Mouse (Mus musculus) liver, embryonic 14.5 days (tissue): ENCODE measurements at regions not wholly inside any gene's neighbourhood (a gene's known extent, or its start where the extent isn't known, plus 50 kb on each side); places are given as distances from the start of the nearest gene placed in this dataset.

Source experiments
- ATAC-seq: fragments of 200-750 bp; cut with Nextera tagmentation; 2 replicates; pipeline ENCODE4 v1.8.0; 2017; ENCODE audit warnings: moderate number of reproducible peaks, mild to moderate bottlenecking, moderate library complexity; ENCODE audit not compliant: insufficient read depth
- DNase-seq, 3 experiments: peaks; one replicate each; pipeline ENCODE4 v3.0.0-alpha.2; 2012 to 2013; ENCODE audit warnings: low read depth in 3 of 3, low spot score in 3 of 3
- H3K27ac ChIP-seq: fragments of 300-500 bp; sonication (generic); 2 replicates; pipeline ENCODE4 v1.5.1; 2014; ENCODE audit warnings: moderate library complexity, mild to moderate bottlenecking, control low read depth, inconsistent platforms
- H3K27me3 ChIP-seq: fragments of 300-500 bp; sonication (generic); 2 replicates; pipeline ENCODE4 v1.6.1; 2014; ENCODE audit warnings: mild to moderate bottlenecking, low read length, moderate library complexity; ENCODE audit not compliant: control insufficient read depth, insufficient read depth
- H3K36me3 ChIP-seq: fragments of 300-500 bp; sonication (generic); replicated peaks from 2 replicates; pipeline ENCODE4 v1.6.1; 2014; ENCODE audit warnings: low read depth; ENCODE audit not compliant: control insufficient read depth, insufficient read depth
- H3K4me1 ChIP-seq, 2 experiments: fragments of 200-500 bp in 1 of 2; fragments of 300-500 bp in 1 of 2; sonication (generic) in 1 of 2; replicated peaks; 2 replicates each; pipeline ENCODE4 v1.6.1; 2012 to 2014; ENCODE audit warnings: antibody characterized with exemption in 1 of 2, inconsistent platforms in 1 of 2, low read length in 1 of 2; ENCODE audit not compliant: control insufficient read depth in 2 of 2, insufficient read depth in 2 of 2
- H3K4me2 ChIP-seq: fragments of 300-500 bp; sonication (generic); 2 replicates; pipeline ENCODE4 v1.6.1; 2014; ENCODE audit warnings: low read depth, mild to moderate bottlenecking, control low read depth, moderate library complexity
- H3K4me3 ChIP-seq, 2 experiments: fragments of 200-500 bp in 1 of 2; fragments of 300-500 bp in 1 of 2; sonication (generic) in 1 of 2; 2 replicates each; pipeline ENCODE4 v1.5.1; 2012 to 2014; ENCODE audit warnings: low read depth in 2 of 2, low read length in 2 of 2, mild to moderate bottlenecking in 2 of 2, control low read depth in 1 of 2, inconsistent platforms in 1 of 2, moderate library complexity in 1 of 2; ENCODE audit not compliant: insufficient read depth in 1 of 2
- H3K9ac ChIP-seq: fragments of 300-500 bp; sonication (generic); replicated peaks from 2 replicates; pipeline ENCODE4 v1.6.1; 2014; ENCODE audit warnings: mild to moderate bottlenecking, control low read depth, moderate library complexity
- H3K9me3 ChIP-seq: fragments of 300-500 bp; sonication (generic); 2 replicates; pipeline ENCODE4 v1.6.1; 2016; ENCODE audit warnings: low read length, mixed read lengths; ENCODE audit not compliant: control insufficient read depth
- CTCF ChIP-seq: IDR thresholded peaks from 2 replicates; pipeline ENCODE4 v1.5.1; 2016; ENCODE audit warnings: antibody characterized with exemption, low read depth, control low read depth
- EP300 ChIP-seq: IDR thresholded peaks from 2 replicates; pipeline ENCODE4 v1.6.1; 2016; ENCODE audit warnings: antibody characterized with exemption, low read depth
- WGBS: fragments of 180-500 bp; shearing (Covaris S2); extraction: QIAGEN DNeasy Blood & Tissue Kit; methylation state at CpG from one replicate; pipeline ENCODE4 v1.1.7; 2014; ENCODE audit not compliant: insufficient replicate concordance; 5-methylcytosine and 5-hydroxymethylcytosine counted together

GRCm38 (mm10) chr10:56963215-56963614 is 523.0 kb upstream of the Hsf2 start:
- Histone ChIP-seq H3K4me3 (no peak overlapping the region), H3K27ac (no peak overlapping the region), H3K27me3 (no peaks in the 10 kb centered on the region), H3K4me2 (no peak overlapping the region), H3K9me3 (no peaks in the 10 kb centered on the region), H3K4me1 (no peaks in the 10 kb centered on the region), H3K36me3 (no peaks in the 10 kb centered on the region), H3K9ac (no peak overlapping the region)
- 50% methylated on average over 3 of the region's 3 CpGs for WGBS
- DNase-seq (no peak), ATAC-seq (no peak)
- TF ChIP-seq CTCF, result no peak
- TF ChIP-seq EP300, result no peak

GRCm38 (mm10) chr10:56968913-56969312 is 517.3 kb upstream of the Hsf2 start:
- no peaks in the 10 kb centered on the region for H3K27me3 ChIP-seq
- WGBS, result 82% methylated on average over 1 of the region's 1 CpGs
- DNase-seq (no peak), ATAC-seq (no peak)
- TF ChIP-seq CTCF, result no peak
- no peak for TF ChIP-seq EP300
- no peak overlapping the region for H3K9ac ChIP-seq
- no peak overlapping the region for H3K4me3 ChIP-seq
- no peaks in the 10 kb centered on the region for H3K4me1 ChIP-seq
- no peaks in the 10 kb centered on the region for H3K9me3 ChIP-seq
- H3K4me2 ChIP-seq, result no peak overlapping the region
- H3K36me3 ChIP-seq, result no peaks in the 10 kb centered on the region
- no peak overlapping the region for H3K27ac ChIP-seq

- H3K9me3 ChIP-seq, result no peaks in the 10 kb centered on the region
- DNase-seq, result no peak
- H3K36me3 ChIP-seq, result no peaks in the 10 kb centered on the region
- H3K27ac ChIP-seq, result no peak overlapping the region
- ATAC-seq, result no peak
- no peak overlapping the region for H3K4me3 ChIP-seq
- H3K9ac ChIP-seq, result no peak overlapping the region
- H3K4me1 ChIP-seq, result no peaks in the 10 kb centered on the region
- H3K4me2 ChIP-seq, result no peak overlapping the region
- no peaks in the 10 kb centered on the region for H3K27me3 ChIP-seq
- TF ChIP-seq EP300, result no peak
- no peak for TF ChIP-seq CTCF
- WGBS, result 63% methylated on average over 5 of the region's 5 CpGs
Measured at GRCm38 (mm10) chr10:56974812-56975211, 511.4 kb upstream of the Hsf2 start.

DNA sequence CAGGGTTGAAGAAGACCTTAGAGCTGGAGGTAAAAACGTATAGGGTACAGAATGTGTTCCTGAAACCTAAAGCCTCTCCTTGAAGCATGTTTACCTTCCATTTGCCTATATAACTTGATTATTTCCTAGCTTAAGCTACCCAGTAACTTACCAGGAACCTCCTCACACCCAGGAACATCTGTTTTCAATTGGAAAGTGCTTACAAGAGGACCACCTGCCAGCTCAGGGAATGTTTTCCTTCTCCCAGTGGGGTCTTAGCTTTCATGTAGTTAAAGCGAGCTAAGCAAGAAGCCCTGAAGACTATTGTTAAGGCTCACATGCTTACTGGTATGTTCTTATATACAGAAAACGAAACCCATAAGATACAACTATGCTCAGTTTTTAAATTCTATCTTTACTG is 506.6 kb upstream of the Hsf2 start:
- ATAC-seq (no peak), DNase-seq (no peak)
- H3K4me2 ChIP-seq, result no peak overlapping the region
- no peak for TF ChIP-seq EP300
- H3K36me3 ChIP-seq, result no peaks in the 10 kb centered on the region
- H3K9ac ChIP-seq, result no peak overlapping the region
- 38% methylated on average over 3 of the region's 3 CpGs for whole genome bisulfite sequencing
- H3K4me3 ChIP-seq, result no peak overlapping the region
- no peaks in the 10 kb centered on the region for H3K9me3 ChIP-seq
- no peaks in the 10 kb centered on the region for H3K4me1 ChIP-seq
- no peaks in the 10 kb centered on the region for H3K27me3 ChIP-seq
- H3K27ac ChIP-seq, result no peak overlapping the region

- ATAC-seq, result no peak
- TF ChIP-seq CTCF, result no peak
- no peak for TF ChIP-seq EP300
- H3K27ac ChIP-seq, result no peak overlapping the region
- H3K27me3 ChIP-seq, result no peaks in the 10 kb centered on the region
- no peaks in the 10 kb centered on the region for H3K36me3 ChIP-seq
- WGBS, result 43% methylated on average over 3 of the region's 3 CpGs
- H3K4me3 ChIP-seq, result no peak overlapping the region
- H3K9me3 ChIP-seq, result no peaks in the 10 kb centered on the region
- H3K4me2 ChIP-seq, result no peak overlapping the region
- DNase-seq, result no peak
- no peak overlapping the region for H3K9ac ChIP-seq
- no peaks in the 10 kb centered on the region for H3K4me1 ChIP-seq
Measured at GRCm38 (mm10) chr10:56980821-56981220, 505.4 kb upstream of the Hsf2 start.
